Mouse (Mus musculus): Measurements from ENCODE around the gene Cic. TPM values are rescaled to one million over a fixed set of nuclear protein-coding genes. Genes with fewer than 3 reads are reported as not detected.
A peak's percentile ranks its signal among the peaks of the same experiment; 100 is the strongest.
"Not testable (repeated sequence)": the region's sequence is repeated elsewhere in the genome, so short reads cannot be mapped to it uniquely, and the experiment has no call there.

The Cic gene
- polyA plus RNA-seq, 1 experiment from 2014 or later, result 48.8 TPM

DNA sequence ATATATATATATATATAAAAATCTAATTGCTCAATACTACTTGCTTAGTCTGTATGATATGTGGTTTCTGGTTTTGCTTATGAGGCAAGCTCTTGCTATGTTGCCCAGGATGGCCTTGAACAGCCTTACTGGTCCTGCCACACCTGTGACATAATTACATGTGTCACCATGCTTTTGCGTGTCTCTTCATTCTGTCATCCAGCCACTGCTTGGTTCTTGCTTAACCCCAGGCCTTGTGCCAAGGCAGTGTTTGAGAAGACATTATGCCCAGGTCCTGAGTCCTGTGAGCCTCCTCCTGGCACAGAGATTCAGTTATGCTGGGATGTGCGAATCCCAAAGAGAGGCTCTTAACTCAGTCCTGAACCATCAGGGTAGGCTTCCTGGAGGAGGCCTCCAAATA, 55.7 kb downstream of the Cic start:
- 83% methylated on average over 2 of the region's 2 CpGs for WGBS
- DNase-seq (ENCODE audit: low spot score) (no peak), ATAC-seq (ENCODE audit: low read depth) (no peak)
- Histone ChIP-seq H3K4me1 (ENCODE audit: control insufficient read depth, insufficient read depth, low read length) (peaks cover 11% of the 10 kb centered on the region; the same call in 1 of the 2 replicates), H3K4me2 (ENCODE audit: low read depth, low read length) (no peak overlapping the region), H3K9me3 (ENCODE audit: control insufficient read depth, low read length) (no peaks in the 10 kb centered on the region), H3K4me3 (ENCODE audit: low read depth, low read length) (no peak overlapping the region), H3K9ac (ENCODE audit: low read depth, low read length) (no peak overlapping the region), H3K27me3 (replicated peaks; ENCODE audit: control insufficient read depth, insufficient read depth, low read length) (no peaks in the 10 kb centered on the region), H3K36me3 (ENCODE audit: control insufficient read depth, insufficient read depth, low read length) (no peaks in the 10 kb centered on the region), H3K27ac (replicated peaks; ENCODE audit: low read depth, low read length) (no peak overlapping the region)

DNA sequence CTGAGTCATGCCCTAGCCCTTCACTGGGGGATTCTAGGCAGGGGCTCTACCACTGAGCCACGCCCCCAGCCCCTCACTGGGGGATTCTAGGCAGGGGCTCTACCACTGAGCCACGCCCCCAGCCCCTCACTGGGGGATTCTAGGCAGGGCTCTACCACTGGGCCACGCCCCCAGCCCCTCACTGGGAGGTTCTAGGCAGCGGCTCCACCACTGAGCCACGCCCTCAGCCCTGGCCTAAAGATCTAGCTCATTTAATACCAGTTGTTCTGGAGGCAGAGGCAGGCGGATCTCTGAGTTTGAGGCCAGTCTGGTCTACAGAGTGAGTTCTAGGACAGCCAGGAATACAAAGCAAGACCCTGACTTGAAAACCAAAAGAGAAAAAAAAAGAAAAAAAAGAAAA, 57.9 kb downstream of the Cic start:
- DNase-seq (ENCODE audit: low spot score); H3K9ac ChIP-seq (ENCODE audit: low read depth, low read length); H3K27me3 ChIP-seq (replicated peaks; ENCODE audit: control insufficient read depth, insufficient read depth, low read length); ATAC-seq (ENCODE audit: low read depth); H3K4me2 ChIP-seq (ENCODE audit: low read depth, low read length); H3K27ac ChIP-seq (replicated peaks; ENCODE audit: low read depth, low read length); H3K9me3 ChIP-seq (ENCODE audit: control insufficient read depth, low read length); H3K4me3 ChIP-seq (ENCODE audit: low read depth, low read length): not testable (repeated sequence)
- WGBS, result 83% methylated on average over 5 of the region's 6 CpGs
- Histone ChIP-seq H3K4me1 (ENCODE audit: control insufficient read depth, insufficient read depth, low read length) (peaks cover 11% of the 10 kb centered on the region; the same call in 1 of the 2 replicates), H3K36me3 (ENCODE audit: control insufficient read depth, insufficient read depth, low read length) (peaks cover 15% of the 10 kb centered on the region; the same call in 1 of the 2 replicates)

DNA sequence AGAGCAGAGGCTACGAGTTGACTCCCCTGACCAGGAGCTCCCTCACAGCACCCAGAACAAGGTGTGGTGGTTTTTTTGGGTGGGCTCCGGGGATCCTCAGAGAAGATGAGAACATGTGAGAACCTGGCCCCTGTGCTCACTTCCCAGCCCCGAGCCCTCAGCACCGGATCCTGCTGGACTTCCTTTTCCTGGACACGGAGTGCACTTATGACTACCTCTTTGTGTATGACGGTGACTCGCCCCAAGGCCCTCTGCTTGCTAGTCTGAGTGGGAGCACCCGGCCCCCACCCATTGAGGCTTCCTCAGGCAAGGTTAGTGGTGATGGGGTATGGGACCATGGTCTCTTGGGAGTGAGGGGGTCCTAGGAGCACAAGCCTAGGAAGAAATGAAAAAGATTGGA, 58.7 kb downstream of the Cic start:
- Histone ChIP-seq H3K4me3 (ENCODE audit: low read depth, low read length) (no peak overlapping the region), H3K27ac (replicated peaks; ENCODE audit: low read depth, low read length) (no peak overlapping the region), H3K27me3 (replicated peaks; ENCODE audit: control insufficient read depth, insufficient read depth, low read length) (no peaks in the 10 kb centered on the region), H3K4me1 (ENCODE audit: control insufficient read depth, insufficient read depth, low read length) (peaks cover 9% of the 10 kb centered on the region; the same call in 1 of the 2 replicates), H3K9ac (ENCODE audit: low read depth, low read length) (no peak overlapping the region), H3K9me3 (ENCODE audit: control insufficient read depth, low read length) (no peaks in the 10 kb centered on the region), H3K36me3 (ENCODE audit: control insufficient read depth, insufficient read depth, low read length) (peaks cover 23% of the 10 kb centered on the region), H3K4me2 (ENCODE audit: low read depth, low read length) (no peak overlapping the region)
- ATAC-seq (ENCODE audit: low read depth) (no peak), DNase-seq (ENCODE audit: low spot score) (no peak)
- 70% methylated on average over 8 of the region's 8 CpGs for WGBS

DNA sequence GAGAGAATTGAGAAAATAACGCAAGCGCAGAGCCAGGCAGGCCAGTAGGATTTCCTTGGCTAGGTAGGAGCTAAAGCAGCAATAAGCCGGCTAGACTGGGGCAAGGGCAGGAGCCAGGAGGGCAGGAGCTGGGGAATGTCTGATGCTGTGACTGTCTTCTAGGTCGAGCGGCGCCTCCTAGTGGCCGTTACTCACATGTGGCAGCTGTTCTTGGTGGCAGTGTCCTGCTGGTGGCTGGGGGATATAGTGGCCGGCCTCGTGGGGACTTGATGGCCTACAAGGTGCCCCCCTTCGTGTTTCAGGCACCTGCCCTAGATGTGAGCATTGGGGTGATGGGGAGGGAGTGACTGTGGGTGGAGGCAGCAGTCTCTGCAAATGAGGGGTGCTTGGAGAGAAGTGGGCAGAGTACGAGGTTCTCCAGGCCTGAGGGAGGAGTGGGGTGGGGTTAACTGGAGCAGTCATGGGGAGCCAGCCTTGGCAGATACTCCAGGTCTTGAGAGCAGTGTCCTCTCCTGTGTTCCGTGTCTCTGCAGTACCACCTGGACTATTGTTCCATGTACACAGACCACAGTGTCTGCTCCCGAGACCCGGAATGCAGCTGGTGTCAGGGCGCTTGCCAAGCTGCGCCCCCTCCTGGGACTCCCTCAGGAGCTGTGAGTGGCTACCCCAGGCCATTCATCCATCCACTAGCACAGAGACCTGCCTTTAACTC, 66.2 kb downstream of the Cic start:
- Histone ChIP-seq H3K27me3 (replicated peaks; ENCODE audit: control insufficient read depth, insufficient read depth, low read length) (no peaks in the 10 kb centered on the region), H3K4me3 (ENCODE audit: low read depth, low read length) (no peak overlapping the region), H3K4me1 (ENCODE audit: control insufficient read depth, insufficient read depth, low read length) (no peaks in the 10 kb centered on the region), H3K4me2 (ENCODE audit: low read depth, low read length) (no peak overlapping the region), H3K27ac (replicated peaks; ENCODE audit: low read depth, low read length) (no peak overlapping the region), H3K36me3 (ENCODE audit: control insufficient read depth, insufficient read depth, low read length) (peaks cover 76% of the 10 kb centered on the region), H3K9me3 (ENCODE audit: control insufficient read depth, low read length) (no peaks in the 10 kb centered on the region), H3K9ac (ENCODE audit: low read depth, low read length) (0 out of 2 replicates have a peak overlapping the region, but pooled peaks have one; percentile 37)
- DNase-seq (ENCODE audit: low spot score), result peak; percentile 82
- WGBS, result 34% methylated on average over 12 of the region's 16 CpGs
- peak; percentile 72 for ATAC-seq (ENCODE audit: low read depth)

DNA sequence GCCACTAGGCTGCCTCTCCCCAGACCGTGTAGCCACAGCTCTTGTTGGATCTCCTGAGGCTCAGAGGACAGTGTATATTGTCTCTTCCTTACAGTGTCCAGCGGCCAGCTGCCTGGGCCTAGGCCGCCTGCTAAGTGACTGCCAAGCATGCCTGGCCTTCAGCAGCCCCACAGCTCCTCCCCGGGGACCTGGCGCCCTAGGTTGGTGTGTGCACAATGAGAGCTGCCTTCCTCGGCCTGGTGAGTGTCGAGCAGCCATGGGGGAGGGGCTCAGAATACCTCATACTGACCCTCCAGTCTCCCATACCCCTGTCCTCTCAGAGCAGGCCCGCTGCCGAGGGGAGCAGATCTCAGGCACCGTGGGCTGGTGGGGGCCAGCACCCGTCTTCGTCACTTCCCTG, 67.0 kb downstream of the Cic start:
- Histone ChIP-seq H3K36me3 (ENCODE audit: control insufficient read depth, insufficient read depth, low read length) (peaks cover 74% of the 10 kb centered on the region), H3K27me3 (replicated peaks; ENCODE audit: control insufficient read depth, insufficient read depth, low read length) (no peaks in the 10 kb centered on the region), H3K9ac (ENCODE audit: low read depth, low read length) (no peak overlapping the region), H3K27ac (replicated peaks; ENCODE audit: low read depth, low read length) (no peak overlapping the region), H3K4me1 (ENCODE audit: control insufficient read depth, insufficient read depth, low read length) (no peaks in the 10 kb centered on the region), H3K9me3 (ENCODE audit: control insufficient read depth, low read length) (no peaks in the 10 kb centered on the region), H3K4me2 (ENCODE audit: low read depth, low read length) (no peak overlapping the region), H3K4me3 (ENCODE audit: low read depth, low read length) (no peak overlapping the region)
- DNase-seq (ENCODE audit: low spot score), result no peak
- no peak for ATAC-seq (ENCODE audit: low read depth)
- 83% methylated on average over 11 of the region's 12 CpGs for WGBS

DNA sequence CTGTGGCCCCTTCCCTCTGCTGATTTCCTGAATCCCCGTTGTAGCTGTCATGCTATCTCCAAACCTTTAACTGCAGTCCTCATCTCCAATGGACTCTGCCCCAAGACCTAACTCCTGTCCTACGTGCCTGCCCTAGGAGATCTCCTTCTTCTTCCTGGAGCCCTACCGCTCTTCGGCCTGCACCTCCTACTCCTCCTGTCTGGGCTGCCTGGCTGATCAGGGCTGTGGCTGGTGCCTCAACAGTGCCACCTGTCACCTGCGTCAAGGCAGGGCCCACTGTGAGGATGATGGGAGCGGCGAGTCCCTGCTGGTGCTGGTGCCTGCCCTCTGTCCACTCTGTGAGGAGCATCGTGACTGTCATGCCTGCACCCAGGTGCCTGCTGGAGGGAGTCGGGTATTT, 71.8 kb downstream of the Cic start:
- no peaks in the 10 kb centered on the region for H3K27me3 ChIP-seq (replicated peaks; ENCODE audit: control insufficient read depth, insufficient read depth, low read length)
- DNase-seq (ENCODE audit: low spot score) (no peak), ATAC-seq (ENCODE audit: low read depth) (no peak)
- H3K4me1 ChIP-seq (ENCODE audit: control insufficient read depth, insufficient read depth, low read length), result no peaks in the 10 kb centered on the region
- WGBS, result 88% methylated on average over 9 of the region's 9 CpGs
- peaks cover 86% of the 10 kb centered on the region for H3K36me3 ChIP-seq (ENCODE audit: control insufficient read depth, insufficient read depth, low read length)
- H3K9me3 ChIP-seq (ENCODE audit: control insufficient read depth, low read length), result no peaks in the 10 kb centered on the region
- H3K4me2 ChIP-seq (ENCODE audit: low read depth, low read length), result no peak overlapping the region
- no peak overlapping the region for H3K27ac ChIP-seq (replicated peaks; ENCODE audit: low read depth, low read length)
- no peak overlapping the region for H3K4me3 ChIP-seq (ENCODE audit: low read depth, low read length)
- H3K9ac ChIP-seq (ENCODE audit: low read depth, low read length), result no peak overlapping the region

DNA sequence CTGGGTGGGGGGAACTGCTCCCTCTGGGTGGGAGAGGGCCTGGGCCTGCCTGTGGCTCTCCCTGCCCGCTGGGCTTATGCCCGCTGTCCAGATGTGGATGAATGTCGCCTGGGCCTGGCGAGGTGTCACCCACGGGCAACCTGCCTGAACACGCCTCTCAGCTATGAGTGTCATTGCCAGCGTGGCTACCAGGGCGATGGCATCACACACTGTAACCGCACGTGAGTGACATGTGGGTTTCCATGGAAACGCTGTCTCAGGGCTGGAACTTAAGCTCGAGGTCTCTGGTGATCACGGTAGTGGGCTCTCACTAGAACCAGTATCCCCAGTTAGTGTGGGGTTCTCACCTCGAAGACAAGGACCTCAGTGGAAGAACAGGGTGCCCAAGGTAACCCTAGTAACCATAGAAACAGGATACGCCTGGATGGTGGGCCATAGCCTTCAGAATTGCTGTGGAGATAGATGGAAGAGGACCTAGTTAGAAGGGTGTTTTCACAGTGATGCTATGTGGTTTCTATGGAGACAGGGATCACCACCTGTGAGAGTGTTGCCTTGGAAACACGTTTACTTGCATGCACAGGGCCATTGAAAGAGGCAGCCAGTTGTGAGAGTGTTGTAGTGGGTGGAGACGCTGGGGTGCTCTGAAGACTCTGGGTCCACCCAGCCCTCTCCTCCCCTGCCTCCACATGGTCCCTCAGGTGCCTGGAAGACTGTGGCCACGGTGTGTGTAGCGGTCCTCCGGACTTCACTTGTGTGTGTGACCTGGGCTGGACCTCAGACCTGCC, 73.7 kb downstream of the Cic start:
- Histone ChIP-seq H3K4me2 (ENCODE audit: low read depth, low read length) (no peak overlapping the region), H3K36me3 (ENCODE audit: control insufficient read depth, insufficient read depth, low read length) (peaks cover 71% of the 10 kb centered on the region)

More for the DNA sequence above, 73.7 kb downstream of the Cic start:
- Histone ChIP-seq H3K27ac (replicated peaks; ENCODE audit: low read depth, low read length) (no peak overlapping the region), H3K27me3 (replicated peaks; ENCODE audit: control insufficient read depth, insufficient read depth, low read length) (no peaks in the 10 kb centered on the region), H3K9me3 (ENCODE audit: control insufficient read depth, low read length) (no peaks in the 10 kb centered on the region), H3K4me3 (ENCODE audit: low read depth, low read length) (no peak overlapping the region), H3K4me1 (ENCODE audit: control insufficient read depth, insufficient read depth, low read length) (no peaks in the 10 kb centered on the region), H3K9ac (ENCODE audit: low read depth, low read length) (no peak overlapping the region)
- no peak for DNase-seq (ENCODE audit: low spot score)
- 0 out of 2 replicates have a peak, but pooled peaks have one; percentile 8 for ATAC-seq (ENCODE audit: low read depth)
- WGBS, result 80% methylated on average over 17 of the region's 20 CpGs
